Mouse (Mus musculus): ENCODE measurements at regions not wholly inside any gene's neighbourhood (a gene's known extent, or its start where the extent isn't known, plus 50 kb on each side); places are given as distances from the start of the nearest gene placed in this dataset.
"Not testable (repeated sequence)": the region's sequence is repeated elsewhere in the genome, so short reads cannot be mapped to it uniquely, and the experiment has no call there.

- intact Hi-C loops (cut with DNase I), result loop anchor here (2.0 kb wide), 2 partner anchors 122 to 232 kb away; no protein-coding TSS in a partner anchor
- peak; percentile 69 to 70 for DNase-seq
These were observed 222.3 kb upstream of the Klf3 start for GRCm38 (mm10) chr5:64580786-64581445.

- intact Hi-C loops (cut with DNase I), result loop anchor here (2.0 kb wide), 2 partner anchors 121 to 231 kb away; no protein-coding TSS in a partner anchor
- peak; percentile 87 to 89 for DNase-seq
These were observed 221.7 kb upstream of the Klf3 start for GRCm38 (mm10) chr5:64581461-64581860.

- intact Hi-C loops (cut with DNase I), result no loop called here
- DNase-seq, result no peak
These were observed 221.2 kb upstream of the Klf3 start for GRCm38 (mm10) chr5:64582031-64582430.

GRCm38 (mm10) chr5:64584308-64584707 is 218.9 kb upstream of the Klf3 start:
- intact Hi-C loops (cut with DNase I), result no loop called here
- DNase-seq, result no peak

- intact Hi-C loops (cut with DNase I), result no loop called here
- no peak for DNase-seq
These were observed 218.0 kb upstream of the Klf3 start for GRCm38 (mm10) chr5:64585076-64585786.

GRCm38 (mm10) chr5:64586316-64586715 is 216.9 kb upstream of the Klf3 start:
- DNase-seq, result no peak
- intact Hi-C loops (cut with DNase I), result no loop called here

GRCm38 (mm10) chr5:64586933-64587332 is 216.3 kb upstream of the Klf3 start:
- intact Hi-C loops (cut with DNase I), result no loop called here

GRCm38 (mm10) chr5:64587895-64588738 is 215.1 kb upstream of the Klf3 start:
- intact Hi-C loops (cut with DNase I), result no loop called here
- no peak for DNase-seq

More at GRCm38 (mm10) chr5:64586933-64587332, 216.3 kb upstream of the Klf3 start:
- DNase-seq, result no peak

- DNase-seq; intact Hi-C loops (cut with DNase I): not testable (repeated sequence)
These were observed 214.4 kb upstream of the Klf3 start for GRCm38 (mm10) chr5:64588768-64589167.

GRCm38 (mm10) chr5:64590036-64590435 is 213.2 kb upstream of the Klf3 start:
- DNase-seq, result no peak
- intact Hi-C loops (cut with DNase I), result no loop called here

GRCm38 (mm10) chr5:64590747-64591146 is 212.4 kb upstream of the Klf3 start:
- intact Hi-C loops (cut with DNase I), result no loop called here
- no peak for DNase-seq

- intact Hi-C loops (cut with DNase I), result no loop called here
- no peak for DNase-seq
These were observed 211.4 kb upstream of the Klf3 start for GRCm38 (mm10) chr5:64591792-64592191.

GRCm38 (mm10) chr5:64595220-64595619 is 208.0 kb upstream of the Klf3 start:
- intact Hi-C loops (cut with DNase I), result loop anchor here (5.0 kb wide), 1 partner anchor 107 kb away; no protein-coding TSS in a partner anchor
- DNase-seq, result peak in 1 of 2 experiments; percentile 40

- peak; percentile 36 to 39 for DNase-seq
- intact Hi-C loops (cut with DNase I), result loop anchor here (5.0 kb wide), 1 partner anchor 106 kb away; no protein-coding TSS in a partner anchor
These were observed 207.3 kb upstream of the Klf3 start for GRCm38 (mm10) chr5:64595751-64596344.

- DNase-seq, result no peak
- intact Hi-C loops (cut with DNase I), result loop anchor here (5.0 kb wide), 1 partner anchor 105 kb away; no protein-coding TSS in a partner anchor
These were observed 206.2 kb upstream of the Klf3 start for GRCm38 (mm10) chr5:64597021-64597420.

GRCm38 (mm10) chr5:64597451-64597850 is 205.7 kb upstream of the Klf3 start:
- DNase-seq, result no peak
- intact Hi-C loops (cut with DNase I), result loop anchor here (5.0 kb wide), 1 partner anchor 105 kb away; no protein-coding TSS in a partner anchor

- intact Hi-C loops (cut with DNase I), result loop anchor here (5.0 kb wide), 1 partner anchor 104 kb away; no protein-coding TSS in a partner anchor
- DNase-seq, result no peak
These were observed 204.6 kb upstream of the Klf3 start for GRCm38 (mm10) chr5:64598606-64599005.

- no peak for DNase-seq
- intact Hi-C loops (cut with DNase I), result loop anchor here (5.0 kb wide), 1 partner anchor 103 kb away; no protein-coding TSS in a partner anchor
These were observed 204.2 kb upstream of the Klf3 start for GRCm38 (mm10) chr5:64599015-64599414.

- peak in 1 of 2 experiments; percentile 67 for DNase-seq
- intact Hi-C loops (cut with DNase I), result loop anchor here (5.0 kb wide), 1 partner anchor 102 kb away; no protein-coding TSS in a partner anchor
These were observed 203.3 kb upstream of the Klf3 start for GRCm38 (mm10) chr5:64599865-64600288.

- DNase-seq, result no peak
- intact Hi-C loops (cut with DNase I), result no loop called here
These were observed 202.8 kb upstream of the Klf3 start for GRCm38 (mm10) chr5:64600392-64600791.
